Mouse (Mus musculus): ENCODE measurements at regions not wholly inside any gene's neighbourhood (a gene's known extent, or its start where the extent isn't known, plus 50 kb on each side); places are given as distances from the start of the nearest gene placed in this dataset.

- no peak for DNase-seq (ENCODE audit: low spot score in 2 of 2)
Measured at GRCm38 (mm10) chr3:42129821-42130560, 387.6 kb downstream of the D3Ertd751e start.

GRCm38 (mm10) chr3:42132322-42132721 lies 389.9 kb downstream of the D3Ertd751e start:
- no peak for DNase-seq (ENCODE audit: low spot score in 2 of 2)

- no peak for DNase-seq (ENCODE audit: low spot score in 2 of 2)
Measured at GRCm38 (mm10) chr3:42153372-42153771, 411.0 kb downstream of the D3Ertd751e start.

GRCm38 (mm10) chr3:42154909-42155308 lies 412.5 kb downstream of the D3Ertd751e start:
- no peak for DNase-seq (ENCODE audit: low spot score in 2 of 2)

GRCm38 (mm10) chr3:42163666-42164065 lies 421.3 kb downstream of the D3Ertd751e start:
- DNase-seq (ENCODE audit: low spot score in 2 of 2) = no peak

GRCm38 (mm10) chr3:42199206-42199605 lies 456.8 kb downstream of the D3Ertd751e start:
- no peak for DNase-seq (ENCODE audit: low spot score in 2 of 2)

GRCm38 (mm10) chr3:42201373-42201772 lies 459.0 kb downstream of the D3Ertd751e start:
- no peak for DNase-seq (ENCODE audit: low spot score in 2 of 2)

GRCm38 (mm10) chr3:42205640-42206039 lies 463.2 kb downstream of the D3Ertd751e start:
- no peak for DNase-seq (ENCODE audit: low spot score in 2 of 2)

GRCm38 (mm10) chr3:42211420-42211819 lies 469.0 kb downstream of the D3Ertd751e start:
- DNase-seq (ENCODE audit: low spot score in 2 of 2) = no peak

- DNase-seq (ENCODE audit: low spot score in 2 of 2) = no peak
Measured at GRCm38 (mm10) chr3:42212456-42212855, 470.0 kb downstream of the D3Ertd751e start.

- no peak for DNase-seq (ENCODE audit: low spot score in 2 of 2)
Measured at GRCm38 (mm10) chr3:42213163-42213562, 470.8 kb downstream of the D3Ertd751e start.

- no peak for DNase-seq (ENCODE audit: low spot score in 2 of 2)
Measured at GRCm38 (mm10) chr3:42214624-42215276, 472.3 kb downstream of the D3Ertd751e start.

GRCm38 (mm10) chr3:42218719-42219118 lies 476.3 kb downstream of the D3Ertd751e start:
- DNase-seq (ENCODE audit: low spot score in 2 of 2) = no peak

GRCm38 (mm10) chr3:42227679-42228398 lies 485.4 kb downstream of the D3Ertd751e start:
- no peak for DNase-seq (ENCODE audit: low spot score in 2 of 2)

- DNase-seq (ENCODE audit: low spot score in 2 of 2) = no peak
Measured at GRCm38 (mm10) chr3:42228399-42228755, 486.0 kb downstream of the D3Ertd751e start.

GRCm38 (mm10) chr3:42232268-42232667 lies 489.9 kb downstream of the D3Ertd751e start:
- no peak for DNase-seq (ENCODE audit: low spot score in 2 of 2)

GRCm38 (mm10) chr3:42233756-42234155 lies 491.3 kb downstream of the D3Ertd751e start:
- DNase-seq (ENCODE audit: low spot score in 2 of 2) = no peak

GRCm38 (mm10) chr3:42235515-42235914 lies 493.1 kb downstream of the D3Ertd751e start:
- no peak for DNase-seq (ENCODE audit: low spot score in 2 of 2)

Data from urinary bladder, adult 18-20 months (tissue).